Mouse (Mus musculus) macrophage (primary cell): Measurements from ENCODE around the gene Slc36a3. TPM values are rescaled to one million over a fixed set of nuclear protein-coding genes. Genes with fewer than 3 reads are reported as not detected.
"Not testable (repeated sequence)": the region's sequence is repeated elsewhere in the genome, so short reads cannot be mapped to it uniquely, and the experiment has no call there.

Source experiments
- H3K27ac ChIP-seq: fragments of 350-480 bp; formaldehyde crosslinking; 2 replicates; pipeline ENCODE4 v1.9.0; 2021
- H3K36me3 ChIP-seq: fragments of 350-480 bp; formaldehyde crosslinking; 2 replicates; pipeline ENCODE4 v1.9.0; 2021; ENCODE audit errors: inconsistent target
- H3K4me3 ChIP-seq: fragments of 350-480 bp; formaldehyde crosslinking; 2 replicates; pipeline ENCODE4 v1.9.0; 2021; ENCODE audit errors: inconsistent target
- H3K79me2 ChIP-seq: fragments of 350-480 bp; formaldehyde crosslinking; 2 replicates; pipeline ENCODE4 v1.9.0; 2021; ENCODE audit errors: inconsistent target
- WGBS: methylation state at CpG from one replicate; pipeline ENCODE4 v1.1.7; 2026; ENCODE audit warnings: inconsistent platforms; ENCODE audit not compliant: missing documents; 5-methylcytosine and 5-hydroxymethylcytosine counted together
- polyA plus RNA-seq: library from polyadenylated mRNA; stranded (reverse); fragments of 250-400 nt; gene quantifications from 3 replicates; pipeline ENCODE4 v1.2.4, GENCODE M21; 2018; ENCODE audit warnings: inconsistent platforms

Gene Slc36a3
- polyA plus RNA-seq, 1 experiment from 2014 or later = 0.10 TPM

DNA sequence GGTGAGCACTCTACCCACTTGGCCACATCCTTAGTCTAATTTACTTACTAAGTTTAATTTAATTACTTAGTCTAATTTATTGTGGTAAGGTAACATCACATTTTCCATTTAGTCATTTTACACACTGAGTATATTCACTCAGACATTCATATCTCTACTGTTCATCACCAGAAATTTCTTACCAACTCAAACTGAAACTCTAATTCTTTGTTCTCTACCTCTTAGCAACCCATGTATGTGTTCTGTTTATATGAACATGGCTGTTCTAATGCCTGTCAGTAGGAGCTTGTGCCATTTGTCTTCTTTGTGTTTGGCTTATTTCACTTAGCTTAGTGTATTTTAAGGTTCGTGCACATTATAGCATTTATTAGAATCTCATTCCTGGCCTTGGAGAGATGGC is 19.6 kb downstream of the Slc36a3 start:
- Histone ChIP-seq H3K4me3 (no peak overlapping the region), H3K27ac (no peak overlapping the region), H3K36me3 (no peaks in the 10 kb centered on the region), H3K79me2 (no peaks in the 10 kb centered on the region)
- 86% methylated on average over 1 of the region's 1 CpGs for WGBS

- Histone ChIP-seq H3K4me3 (no peak overlapping the region), H3K27ac (no peak overlapping the region), H3K79me2 (no peaks in the 10 kb centered on the region), H3K36me3 (no peaks in the 10 kb centered on the region)
- WGBS = 46% methylated on average over 11 of the region's 11 CpGs
Measured at GRCm38 (mm10) chr11:55131077-55131742, 20.3 kb downstream of the Slc36a3 start.

GRCm38 (mm10) chr11:55128411-55128810 is 23.1 kb downstream of the Slc36a3 start:
- H3K36me3 ChIP-seq = no peaks in the 10 kb centered on the region
- H3K4me3 ChIP-seq = no peak overlapping the region
- H3K27ac ChIP-seq = no peak overlapping the region
- H3K79me2 ChIP-seq = no peaks in the 10 kb centered on the region
- 92% methylated on average over 3 of the region's 3 CpGs for WGBS

DNA sequence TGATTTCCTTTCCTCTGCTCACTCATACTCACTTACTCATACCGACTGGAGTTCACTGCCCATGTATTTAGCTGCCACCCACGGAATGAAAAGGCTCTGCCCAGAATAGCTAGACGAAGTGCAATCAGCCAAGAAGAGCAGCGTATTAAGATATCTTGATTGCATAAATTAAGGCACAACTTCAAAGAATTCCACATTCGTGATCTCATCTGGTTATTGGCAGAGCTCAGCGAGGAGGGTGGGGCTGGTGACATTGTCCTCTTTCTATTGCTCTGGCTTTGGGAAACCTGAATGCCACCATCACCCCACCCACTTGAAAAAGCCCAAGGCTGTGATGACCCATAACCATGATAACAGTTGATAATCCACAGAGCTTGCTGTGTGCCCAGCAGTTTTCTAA is 23.6 kb downstream of the Slc36a3 start:
- no peaks in the 10 kb centered on the region for H3K36me3 ChIP-seq
- H3K27ac ChIP-seq = no peak overlapping the region
- no peak overlapping the region for H3K4me3 ChIP-seq
- no peaks in the 10 kb centered on the region for H3K79me2 ChIP-seq
- 91% methylated on average over 6 of the region's 6 CpGs for WGBS

DNA sequence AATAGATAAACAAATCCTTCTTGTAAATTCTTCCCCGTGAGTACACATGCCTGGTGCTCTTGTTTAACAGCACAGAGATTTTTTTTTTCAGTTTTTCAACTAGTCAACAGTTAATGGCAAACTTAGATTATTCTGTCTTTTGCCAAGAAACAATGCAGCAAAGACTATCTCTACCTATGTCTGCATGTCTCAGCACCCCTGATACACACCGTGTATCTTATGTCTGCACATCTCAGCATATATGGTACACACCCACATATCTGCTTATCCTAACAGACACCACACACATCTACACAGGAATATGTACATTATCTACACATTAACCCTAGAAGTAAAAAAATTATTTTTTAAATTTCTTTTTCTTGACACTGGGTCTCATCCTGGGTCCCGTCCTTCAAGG is 24.8 kb downstream of the Slc36a3 start:
- Histone ChIP-seq H3K79me2 (no peaks in the 10 kb centered on the region), H3K27ac (no peak overlapping the region), H3K4me3 (no peak overlapping the region), H3K36me3 (no peaks in the 10 kb centered on the region)
- WGBS = 98% methylated on average over 3 of the region's 3 CpGs

- H3K27ac ChIP-seq = peak overlapping the region; percentile 71
- H3K36me3 ChIP-seq = no peaks in the 10 kb centered on the region
- no peaks in the 10 kb centered on the region for H3K79me2 ChIP-seq
- WGBS = 63% methylated on average over 1 of the region's 1 CpGs
- no peak overlapping the region for H3K4me3 ChIP-seq
Measured at GRCm38 (mm10) chr11:55121430-55121829, 30.1 kb downstream of the Slc36a3 start.

- Histone ChIP-seq H3K36me3 (no peaks in the 10 kb centered on the region), H3K27ac (peak overlapping the region; percentile 71), H3K4me3 (no peak overlapping the region), H3K79me2 (no peaks in the 10 kb centered on the region)
- 26% methylated on average over 8 of the region's 8 CpGs for WGBS
Measured at GRCm38 (mm10) chr11:55120821-55121271, 30.7 kb downstream of the Slc36a3 start.

DNA sequence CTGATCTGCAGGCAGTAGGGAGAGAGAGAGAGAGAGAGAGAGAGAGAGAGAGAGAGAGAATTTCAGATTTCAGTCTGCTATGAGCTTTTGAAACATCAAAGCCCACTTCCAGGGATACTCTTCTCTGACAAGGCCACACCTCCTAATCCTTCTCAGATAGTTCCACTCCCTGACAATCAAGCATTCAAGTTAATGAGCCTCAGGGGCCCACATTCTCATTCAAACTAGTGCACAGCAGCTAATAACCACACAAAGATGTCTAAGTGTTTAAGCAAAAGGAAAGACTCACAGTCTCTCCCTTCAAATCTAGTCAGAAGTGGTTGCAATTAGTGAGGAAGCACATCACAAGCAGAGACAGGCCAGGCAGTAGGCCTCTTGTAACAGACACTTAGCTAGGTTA is 31.2 kb downstream of the Slc36a3 start:
- Histone ChIP-seq H3K36me3 (no peaks in the 10 kb centered on the region), H3K79me2 (no peaks in the 10 kb centered on the region), H3K27ac (peak overlapping the region; percentile 71), H3K4me3 (no peak overlapping the region)

DNA sequence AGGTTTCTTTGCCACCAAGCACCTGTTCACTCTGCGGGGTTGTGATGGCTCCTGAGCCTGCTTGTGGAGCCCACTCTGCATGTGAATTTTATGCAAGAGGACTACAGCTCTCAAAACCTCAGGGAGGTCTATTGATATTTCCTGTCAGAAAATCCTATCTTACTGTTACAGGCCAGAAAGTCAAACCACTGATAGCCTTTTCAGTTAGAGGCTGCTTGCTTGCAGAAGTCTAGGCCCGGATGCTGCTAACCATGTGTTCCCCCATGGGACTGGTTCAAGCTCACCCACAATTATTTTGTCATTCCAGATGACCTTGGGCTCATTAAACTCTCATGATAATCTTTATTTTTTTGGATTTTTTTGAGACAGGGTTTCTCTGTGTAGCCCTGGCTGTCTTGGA is 34.5 kb downstream of the Slc36a3 start:
- WGBS = 63% methylated on average over 2 of the region's 2 CpGs
- no peak overlapping the region for H3K4me3 ChIP-seq
- H3K27ac ChIP-seq = no peak overlapping the region
- no peaks in the 10 kb centered on the region for H3K79me2 ChIP-seq
- no peaks in the 10 kb centered on the region for H3K36me3 ChIP-seq

GRCm38 (mm10) chr11:55116004-55116403 is 35.5 kb downstream of the Slc36a3 start:
- Histone ChIP-seq H3K79me2 (no peaks in the 10 kb centered on the region), H3K27ac (peak overlapping the region; percentile 13), H3K36me3 (no peaks in the 10 kb centered on the region), H3K4me3 (no peak overlapping the region)
- WGBS = 43% methylated on average over 3 of the region's 3 CpGs

- peak overlapping the region; percentile 90 for H3K27ac ChIP-seq
Measured at GRCm38 (mm10) chr11:55114291-55114690, 37.2 kb downstream of the Slc36a3 start.

DNA sequence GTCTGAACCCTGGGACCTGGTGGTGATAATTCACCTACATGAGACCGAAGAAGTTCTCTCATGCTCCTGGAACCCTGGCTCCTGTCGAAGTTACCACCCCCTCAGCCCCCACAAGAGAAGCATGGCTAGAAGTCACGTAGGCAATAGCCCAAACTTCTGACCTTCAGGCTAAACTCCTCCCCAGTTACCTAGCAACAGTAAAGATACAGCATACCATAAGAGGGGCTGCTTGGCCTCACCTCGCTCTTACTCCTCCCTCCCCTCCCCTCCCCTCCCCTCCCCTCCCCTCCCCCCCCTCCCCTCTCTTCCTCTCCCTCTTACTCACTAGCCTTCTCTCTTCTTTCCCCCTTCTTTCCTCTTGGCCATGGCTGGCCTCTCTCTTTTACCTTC is 37.7 kb downstream of the Slc36a3 start:
- H3K4me3 ChIP-seq = not testable (repeated sequence)
- 17% methylated on average over 2 of the region's 4 CpGs for WGBS
- peak overlapping the region; percentile 90 for H3K27ac ChIP-seq

More at GRCm38 (mm10) chr11:55114291-55114690, 37.2 kb downstream of the Slc36a3 start:
- no peaks in the 10 kb centered on the region for H3K79me2 ChIP-seq
- H3K36me3 ChIP-seq = peaks cover 16% of the 10 kb centered on the region
- 85% methylated on average over 2 of the region's 2 CpGs for WGBS
- no peak overlapping the region for H3K4me3 ChIP-seq

GRCm38 (mm10) chr11:55113209-55113860 is 38.2 kb downstream of the Slc36a3 start:
- WGBS = 17% methylated on average over 7 of the region's 7 CpGs
- Histone ChIP-seq H3K4me3 (no peak overlapping the region), H3K27ac (peak overlapping the region; percentile 90), H3K36me3 (peaks cover 25% of the 10 kb centered on the region), H3K79me2 (no peaks in the 10 kb centered on the region)

More for the DNA sequence above, 37.7 kb downstream of the Slc36a3 start:
- not testable (repeated sequence) for H3K79me2 ChIP-seq
- H3K36me3 ChIP-seq = peaks cover 20% of the 10 kb centered on the region

GRCm38 (mm10) chr11:55110566-55111169 is 40.8 kb downstream of the Slc36a3 start:
- no peaks in the 10 kb centered on the region for H3K79me2 ChIP-seq
- peaks cover 27% of the 10 kb centered on the region for H3K36me3 ChIP-seq
- no peak overlapping the region for H3K27ac ChIP-seq
- H3K4me3 ChIP-seq = no peak overlapping the region
- 85% methylated on average over 6 of the region's 7 CpGs for WGBS
